Mouse (Mus musculus): Measurements from ENCODE around the gene Ccdc54. TPM values are rescaled to one million over a fixed set of nuclear protein-coding genes. Genes with fewer than 3 reads are reported as not detected.

The Ccdc54 gene
- total RNA-seq, 2 experiments from 2014 or later = not detected

GRCm38 (mm10) chr16:50542554-50543333, 48.2 kb downstream of the Ccdc54 start:
- DNase-seq = no peak

Other genes with a start within 250 kb of the Ccdc54 start
- 1 to 10 TPM; 6.2 to 6.6 TPM for gene Bbx, start 158.8 kb downstream of the Ccdc54 start, total RNA-seq (2021)

Measured in gastrocnemius, postnatal 25 days (tissue).